Mouse (Mus musculus): Measurements from ENCODE around the gene Smurf2. TPM values are rescaled to one million over a fixed set of nuclear protein-coding genes. Genes with fewer than 3 reads are reported as not detected.

Smurf2 gene
- total RNA-seq, 2 experiments from 2014 or later, result 23.3 to 24.9 TPM

DNA sequence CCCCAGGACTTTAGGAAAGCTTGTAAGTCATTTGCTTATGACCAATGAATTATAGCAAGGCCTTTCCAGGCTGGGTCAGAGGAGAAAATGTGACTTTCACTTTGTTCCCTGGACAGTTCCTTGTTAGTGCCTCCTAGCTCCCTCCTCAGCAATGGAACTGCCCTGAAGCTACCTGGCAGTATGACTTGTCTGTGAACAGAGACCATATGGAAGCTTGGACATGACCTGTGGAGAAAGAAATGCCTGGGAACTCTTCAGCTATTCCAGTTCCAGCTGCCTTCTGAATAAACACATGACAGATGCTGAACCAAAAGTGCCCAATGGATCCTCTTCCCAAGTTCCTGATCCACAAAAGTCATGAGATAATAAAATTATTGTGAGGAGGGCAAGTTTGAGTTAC lies 12.5 kb downstream of the Smurf2 start:
- no peak for ATAC-seq (replicated peaks; ENCODE audit: poor library complexity)

DNA sequence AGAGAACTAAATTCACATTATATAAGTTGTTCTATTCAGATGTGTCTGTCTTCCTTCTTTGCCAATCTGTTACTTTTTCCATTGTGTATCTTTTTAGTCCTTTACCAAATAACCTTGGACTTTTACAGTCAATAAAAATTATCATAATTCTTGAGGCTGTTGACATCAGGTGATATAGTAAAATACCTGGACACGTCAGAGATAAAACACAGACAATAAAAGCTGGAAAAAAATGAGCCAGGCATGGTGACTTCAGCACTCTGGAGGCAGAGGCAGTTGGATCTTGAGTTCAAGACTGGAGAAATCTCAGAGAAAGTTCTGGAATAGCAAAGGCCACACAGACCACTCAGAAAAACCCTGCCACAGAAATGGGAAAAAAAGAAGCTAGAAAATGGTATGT lies 13.3 kb downstream of the Smurf2 start:
- no peak for ATAC-seq (replicated peaks; ENCODE audit: poor library complexity)

DNA sequence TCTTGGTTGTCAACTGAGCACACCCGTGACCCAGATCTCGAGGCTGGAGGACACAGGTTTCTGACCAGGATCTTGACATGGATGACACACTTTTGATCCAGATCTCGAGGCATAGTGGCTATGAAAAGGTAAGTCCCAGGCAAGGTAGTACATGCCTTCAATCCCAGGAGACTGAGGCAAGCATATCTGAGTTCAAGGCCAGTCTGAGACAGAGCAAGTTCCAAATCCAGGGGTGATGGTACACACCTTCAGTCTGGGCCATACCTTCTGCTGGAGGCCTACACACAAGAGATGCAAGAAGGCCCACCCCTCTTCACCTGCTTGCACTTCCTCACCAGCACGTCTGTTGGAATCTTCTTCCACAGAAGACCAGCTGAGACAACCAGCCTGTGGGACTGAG lies 14.8 kb downstream of the Smurf2 start:
- ATAC-seq (replicated peaks; ENCODE audit: poor library complexity), result no peak

DNA sequence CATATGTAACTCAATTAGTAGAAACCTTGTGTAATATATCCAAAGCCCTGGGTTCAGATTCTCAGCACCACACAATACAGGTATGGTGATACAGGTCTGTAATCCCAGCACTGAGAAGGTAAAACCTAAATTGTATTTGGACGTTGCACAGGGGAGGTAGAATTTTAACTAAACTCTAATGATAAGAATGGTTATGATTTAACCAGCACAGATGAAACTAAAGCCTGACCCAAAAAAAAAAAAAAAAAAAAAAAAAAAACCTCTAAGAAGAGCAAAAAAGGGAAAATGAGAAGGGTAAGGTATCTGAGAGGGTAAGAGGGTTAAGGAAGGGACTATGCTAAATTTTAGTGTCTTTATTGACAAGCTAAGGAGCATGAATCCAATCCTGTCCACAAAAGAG lies 20.7 kb downstream of the Smurf2 start:
- ATAC-seq (replicated peaks; ENCODE audit: poor library complexity), result no peak

DNA sequence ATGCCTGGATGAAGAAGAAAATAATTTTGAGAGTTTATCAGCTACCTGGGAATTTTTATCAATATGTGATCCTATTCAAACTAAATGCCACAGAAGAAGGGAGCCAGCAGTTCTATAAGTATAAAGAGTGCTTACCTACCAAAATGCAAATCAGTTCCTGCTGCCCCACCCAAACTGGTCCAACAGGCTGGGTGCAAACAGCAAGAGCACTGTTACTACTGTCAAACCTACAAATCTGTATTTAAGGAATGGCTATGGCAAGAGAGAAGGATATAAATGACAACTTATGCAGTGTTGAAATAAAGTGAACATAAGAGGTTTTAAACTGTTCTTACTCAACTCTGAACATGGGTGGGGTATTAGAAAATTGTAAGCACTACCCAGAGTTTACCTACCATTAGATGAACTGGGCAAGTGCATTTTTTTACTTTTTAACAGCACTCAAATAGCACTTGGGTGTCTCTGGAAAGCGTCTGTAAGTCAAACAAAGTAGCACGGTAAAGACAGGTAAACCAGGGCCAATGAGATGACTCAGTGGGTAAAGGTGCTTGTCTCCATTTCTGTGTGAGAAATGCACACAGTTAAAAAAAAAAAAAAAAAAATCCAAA lies 23.9 kb downstream of the Smurf2 start:
- no peak for ATAC-seq (replicated peaks; ENCODE audit: poor library complexity)

DNA sequence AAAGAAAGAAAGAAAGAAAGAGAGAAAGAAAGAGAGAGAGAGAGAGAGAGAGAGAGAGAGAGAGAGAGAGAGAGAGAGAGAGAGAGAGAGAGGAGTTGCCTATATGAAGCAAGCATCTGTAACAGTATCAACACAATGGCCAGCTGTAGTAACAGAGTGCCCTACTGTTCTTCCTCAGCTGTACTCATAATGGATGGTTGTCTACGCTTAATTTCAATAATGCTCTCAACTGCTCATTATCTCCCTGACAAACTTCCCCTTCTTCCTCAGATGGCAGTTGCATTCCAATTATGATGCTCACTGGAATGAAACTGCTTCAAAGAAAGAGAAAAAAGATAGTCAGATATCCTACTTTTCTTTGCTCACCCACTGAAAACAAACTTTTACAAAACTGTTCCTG lies 36.9 kb downstream of the Smurf2 start:
- ATAC-seq (replicated peaks; ENCODE audit: poor library complexity), result no peak

DNA sequence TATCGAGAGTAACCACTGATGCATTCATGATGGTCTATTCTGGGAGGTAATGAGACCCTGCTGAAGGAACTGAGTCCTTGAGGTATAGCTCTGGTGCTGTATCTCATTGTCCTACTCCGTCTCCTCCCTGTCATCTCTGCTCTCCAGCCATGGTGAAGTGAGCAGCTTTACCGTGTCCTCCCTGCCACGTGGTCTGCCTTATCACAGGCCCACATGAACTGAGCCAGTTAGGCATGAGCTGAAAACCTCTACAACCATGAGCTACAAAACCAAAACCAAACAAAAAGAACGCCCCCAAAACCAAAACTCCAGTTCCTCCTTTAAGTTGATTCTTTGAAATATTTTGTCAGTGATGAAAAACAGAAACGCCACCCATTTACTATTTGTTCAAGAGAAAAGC lies 47.9 kb downstream of the Smurf2 start:
- peak; percentile 52; the same call in 1 of the 2 replicates for ATAC-seq (replicated peaks; ENCODE audit: poor library complexity)

DNA sequence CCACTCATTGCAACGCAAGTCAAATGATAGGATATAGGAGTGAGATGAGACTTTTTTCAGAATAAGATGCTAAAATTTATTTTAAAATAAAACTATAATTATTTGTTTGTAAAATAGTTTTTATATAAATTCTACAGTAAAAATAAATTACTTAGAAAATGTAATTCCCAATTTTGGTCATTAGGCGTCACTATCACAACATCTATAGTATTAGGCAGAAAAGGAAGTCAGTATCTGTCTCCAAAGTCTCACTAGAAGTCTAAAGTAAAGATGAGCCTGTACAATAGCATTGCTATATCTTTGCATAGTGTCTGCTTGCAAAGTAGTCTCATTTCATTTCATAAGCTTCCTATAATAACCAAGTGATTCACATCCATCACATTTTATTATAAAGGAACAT lies 69.1 kb downstream of the Smurf2 start:
- ATAC-seq (replicated peaks; ENCODE audit: poor library complexity), result no peak

DNA sequence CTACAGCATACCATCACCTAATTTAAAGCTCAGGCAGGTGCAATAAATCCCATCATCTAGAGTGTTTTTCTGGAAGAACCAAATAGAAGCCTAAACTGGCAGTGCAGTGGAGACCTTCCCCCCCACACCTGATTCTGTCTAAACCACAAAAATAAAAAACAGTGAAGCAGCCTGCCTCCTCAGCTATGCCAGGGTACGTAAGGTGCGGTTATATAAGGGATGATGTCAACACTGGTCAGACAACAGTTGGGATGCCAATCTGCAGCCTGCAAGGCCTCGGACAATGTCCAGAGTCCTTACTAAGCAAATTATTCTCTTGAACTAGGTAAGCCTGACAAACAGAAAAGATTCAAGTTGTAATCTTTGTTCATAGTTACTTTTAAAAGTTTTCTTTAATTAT lies 78.5 kb downstream of the Smurf2 start:
- ATAC-seq (replicated peaks; ENCODE audit: poor library complexity), result no peak

DNA sequence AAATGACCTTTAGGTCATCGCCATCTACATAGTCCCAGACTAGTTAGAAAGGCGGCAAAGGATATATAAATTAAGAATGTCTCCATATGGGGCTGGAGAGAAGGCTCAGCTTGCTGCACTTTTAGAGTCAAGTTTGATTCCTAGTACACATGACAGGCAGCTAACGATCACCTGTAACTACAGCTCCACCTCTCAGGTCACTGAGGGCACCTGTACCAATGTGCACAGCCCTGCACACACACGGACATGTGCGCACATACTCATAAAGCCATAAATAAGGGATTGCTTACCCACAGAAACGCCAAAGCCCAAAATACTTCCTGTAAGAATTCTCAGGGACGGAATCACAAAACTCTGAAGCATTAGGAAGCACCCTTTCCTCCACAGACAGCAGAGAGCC lies 92.4 kb downstream of the Smurf2 start:
- ATAC-seq (replicated peaks; ENCODE audit: poor library complexity), result no peak

DNA sequence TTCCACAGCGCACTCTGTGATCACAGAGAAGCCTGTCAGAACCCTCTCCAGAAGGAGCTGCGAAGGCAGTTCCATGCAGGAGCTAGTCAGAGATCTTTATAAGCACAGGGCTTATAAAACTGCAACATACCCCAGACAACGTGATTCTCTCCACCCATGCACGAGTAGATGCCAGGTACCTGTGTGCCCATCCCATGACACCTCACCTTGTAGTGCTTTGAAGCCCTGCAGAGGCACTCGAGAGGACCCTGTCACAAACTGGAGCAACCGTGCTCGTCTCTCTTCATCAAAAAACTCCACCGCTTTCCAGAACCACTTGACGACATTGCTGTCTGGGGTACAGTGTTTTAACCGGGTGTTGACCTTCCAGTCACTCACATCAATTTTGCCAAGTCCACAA lies 96.1 kb downstream of the Smurf2 start:
- no peak for ATAC-seq (replicated peaks; ENCODE audit: poor library complexity)

DNA sequence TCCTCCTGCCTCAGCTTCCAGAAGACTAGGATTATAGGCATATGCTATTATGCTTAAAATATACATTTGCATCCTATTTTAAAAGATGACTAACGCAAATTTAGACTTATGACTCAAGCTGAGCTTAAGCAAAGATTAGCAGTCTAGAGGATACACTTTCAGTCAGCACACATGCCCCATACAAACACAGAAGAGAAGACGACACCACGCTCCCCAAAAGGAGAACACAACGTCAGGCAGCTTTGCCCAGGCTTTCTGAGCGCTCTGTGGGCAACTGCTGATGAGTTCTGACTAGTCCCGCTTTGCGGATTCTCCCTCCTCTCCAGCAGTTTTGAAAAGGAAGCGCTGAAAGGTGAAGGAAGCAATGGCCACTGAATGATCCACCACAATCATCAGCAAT lies 96.8 kb downstream of the Smurf2 start:
- ATAC-seq (replicated peaks; ENCODE audit: poor library complexity), result no peak

DNA sequence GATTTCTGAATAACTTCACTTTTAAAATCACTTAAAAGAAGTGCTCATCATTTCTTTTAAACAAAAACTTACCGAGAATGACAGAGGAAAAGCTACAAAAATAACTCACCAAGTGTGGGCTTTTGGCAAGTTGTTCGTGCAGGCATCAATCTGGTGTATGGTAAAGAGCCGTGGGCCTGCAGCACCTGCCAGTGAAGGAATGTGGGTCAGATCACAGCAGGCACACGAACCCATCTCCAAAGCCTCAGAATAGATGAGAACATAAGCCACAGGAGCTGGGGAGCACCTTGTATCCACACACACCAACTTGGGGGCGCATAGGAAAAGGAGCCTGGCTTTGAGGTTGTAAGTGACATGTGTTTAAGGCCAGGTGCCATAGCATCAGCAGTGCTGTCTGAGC lies 97.6 kb downstream of the Smurf2 start:
- ATAC-seq (replicated peaks; ENCODE audit: poor library complexity), result no peak

DNA sequence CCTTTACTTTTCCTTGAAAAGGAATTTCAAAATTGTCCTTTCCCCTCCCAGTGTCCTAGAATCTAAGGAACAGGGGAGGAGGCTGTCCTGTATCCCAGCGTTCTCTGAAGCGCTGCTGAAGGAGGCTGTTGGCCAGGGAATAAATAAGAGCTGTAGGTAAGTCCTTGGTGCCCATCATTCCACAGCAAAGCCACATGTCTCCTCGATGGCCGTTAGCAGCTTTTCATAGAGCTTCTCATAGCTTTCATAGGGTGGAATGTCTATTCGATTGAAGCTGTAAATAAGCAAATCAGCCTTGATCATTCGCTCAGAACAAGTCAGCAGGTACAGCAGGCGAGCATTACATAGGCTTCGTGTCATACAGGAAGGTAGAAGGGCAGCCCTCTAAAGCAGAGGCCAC lies 98.0 kb downstream of the Smurf2 start:
- no peak for ATAC-seq (replicated peaks; ENCODE audit: poor library complexity)

DNA sequence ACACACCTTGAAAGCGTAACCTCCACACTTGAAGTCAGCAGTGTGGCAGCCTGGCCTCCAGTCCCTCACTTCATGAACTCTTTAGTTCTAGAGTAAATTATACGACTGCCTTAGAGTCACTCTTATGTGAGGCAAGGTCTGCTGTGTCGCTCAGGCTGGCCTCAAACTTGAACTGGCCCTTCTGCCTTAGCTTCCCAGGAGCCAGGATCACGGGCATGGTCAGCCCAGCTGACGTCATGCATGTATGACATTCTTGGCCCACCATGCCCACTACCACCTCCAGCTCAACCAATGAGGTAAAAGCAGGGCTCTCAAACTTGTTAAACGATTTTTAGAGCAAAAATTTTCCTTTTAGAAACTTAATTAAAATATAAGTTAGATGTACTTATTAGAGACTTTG lies 99.1 kb downstream of the Smurf2 start:
- ATAC-seq (replicated peaks; ENCODE audit: poor library complexity), result no peak

DNA sequence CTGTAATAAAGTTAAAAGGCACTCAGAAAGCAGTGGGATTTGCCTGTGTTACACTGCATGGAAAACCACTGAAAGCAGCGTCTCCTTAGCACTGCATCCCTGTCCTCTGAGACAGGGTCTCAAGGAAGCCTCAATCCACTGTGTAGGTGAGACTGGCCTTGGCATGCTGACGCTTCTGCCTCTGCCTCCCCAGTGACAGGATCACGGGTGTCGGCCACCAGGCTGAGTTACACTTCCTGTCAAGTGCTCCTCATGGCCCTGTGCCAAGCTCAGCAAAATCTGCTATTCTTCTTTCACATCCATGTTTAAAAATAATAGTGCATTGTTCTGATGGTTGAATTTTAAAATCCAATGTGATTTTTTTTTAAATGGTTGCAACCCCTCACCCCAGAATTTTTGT lies 99.5 kb downstream of the Smurf2 start:
- 0 out of 2 replicates have a peak, but pooled peaks have one; percentile 24 for ATAC-seq (replicated peaks; ENCODE audit: poor library complexity)

DNA sequence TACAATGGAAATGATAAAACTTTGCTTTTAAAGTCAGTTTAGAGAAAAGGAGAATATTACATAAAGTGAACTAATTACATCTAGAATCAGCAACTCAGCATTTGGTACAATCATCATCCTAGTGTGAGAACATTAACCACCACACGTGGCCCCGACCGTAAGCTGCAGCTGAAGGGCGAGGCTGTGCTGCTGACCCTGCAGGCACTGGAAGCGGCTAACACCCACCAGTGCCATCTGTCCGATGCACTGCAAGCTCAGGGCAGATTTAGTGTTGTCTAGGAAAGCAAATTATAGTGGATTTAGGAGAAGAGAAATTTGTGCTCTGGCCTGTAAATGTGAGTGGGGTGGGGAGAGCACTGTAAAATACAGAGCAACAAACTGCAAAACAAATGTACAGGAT lies 100.3 kb downstream of the Smurf2 start:
- ATAC-seq (replicated peaks; ENCODE audit: poor library complexity), result no peak

DNA sequence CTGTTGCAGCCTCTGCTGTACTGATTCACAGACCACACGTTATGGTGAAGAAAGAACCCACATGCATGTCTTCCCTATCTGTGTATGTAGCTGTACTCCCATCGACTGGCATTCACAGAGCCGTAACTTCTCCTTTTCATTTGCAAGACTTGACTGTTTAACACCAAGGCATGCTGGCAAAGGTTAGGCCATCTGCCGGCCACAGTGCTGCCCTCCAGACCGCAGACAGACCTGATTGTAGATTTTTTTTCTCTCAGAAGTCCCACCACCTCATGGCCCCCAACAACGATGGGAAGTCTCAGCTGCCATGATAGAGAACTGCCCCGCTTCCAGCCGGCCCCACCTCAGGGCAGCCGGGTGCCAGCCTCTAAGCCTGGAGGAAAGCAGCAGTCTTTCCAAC lies 100.9 kb downstream of the Smurf2 start:
- peak; percentile 91 for ATAC-seq (replicated peaks; ENCODE audit: poor library complexity)

DNA sequence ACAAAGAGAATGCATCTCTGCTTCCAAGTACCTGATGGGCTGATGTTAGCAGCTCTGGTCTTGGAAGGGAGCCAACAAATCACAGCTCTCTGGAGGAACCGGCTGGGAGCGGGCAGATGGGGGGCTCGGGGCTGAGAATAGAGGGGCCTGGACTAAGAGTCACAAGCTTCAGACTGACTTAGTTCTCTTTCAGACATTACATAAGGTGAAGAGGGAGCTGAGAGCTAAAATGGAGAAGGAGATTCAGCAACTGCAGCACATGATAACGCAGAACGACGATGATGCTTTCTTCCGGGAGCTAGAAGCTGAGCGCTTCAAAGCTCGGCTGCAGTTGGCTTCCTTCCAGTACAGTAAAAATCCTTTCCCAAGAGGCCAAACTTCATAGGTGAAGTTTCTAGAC lies 102.2 kb downstream of the Smurf2 start:
- no peak for ATAC-seq (replicated peaks; ENCODE audit: poor library complexity)

DNA sequence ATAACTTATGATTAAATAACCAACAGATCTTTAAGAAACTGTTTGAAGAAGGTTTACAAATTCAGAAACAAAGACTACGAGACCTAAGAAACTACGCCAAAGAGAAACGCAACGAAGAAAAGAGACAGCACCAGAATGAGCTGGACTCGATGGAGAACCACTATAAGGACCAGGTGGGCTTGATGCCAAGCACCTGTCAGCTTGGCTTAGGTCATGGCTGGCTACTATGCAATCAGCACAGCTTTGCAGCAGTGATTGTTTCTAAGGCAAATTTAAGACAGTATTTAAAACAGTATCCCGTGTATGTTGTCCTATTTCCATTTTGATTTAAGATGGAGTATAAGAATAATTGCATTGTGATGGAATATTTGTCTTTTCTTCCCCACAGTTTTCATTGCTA lies 102.7 kb downstream of the Smurf2 start:
- ATAC-seq (replicated peaks; ENCODE audit: poor library complexity), result no peak

DNA sequence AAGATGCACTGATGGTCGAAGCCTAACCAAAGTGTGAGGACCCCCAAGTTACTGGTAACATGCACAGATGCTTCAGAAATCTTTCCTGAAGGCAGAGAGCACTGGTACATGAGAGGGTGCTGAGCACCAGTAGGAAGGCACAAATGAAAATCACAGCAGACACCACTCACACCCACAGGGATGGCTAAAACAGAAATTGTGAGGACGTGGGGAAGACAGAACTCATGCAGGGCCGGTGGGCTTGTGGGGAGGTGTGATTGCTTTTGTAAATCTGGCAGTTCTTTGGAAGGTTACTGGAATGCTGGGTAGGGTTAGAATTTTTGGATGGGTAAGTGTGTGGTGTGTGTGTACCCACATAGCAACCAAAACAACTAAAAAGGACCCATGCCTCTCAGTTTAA lies 103.4 kb downstream of the Smurf2 start:
- no peak for ATAC-seq (replicated peaks; ENCODE audit: poor library complexity)

DNA sequence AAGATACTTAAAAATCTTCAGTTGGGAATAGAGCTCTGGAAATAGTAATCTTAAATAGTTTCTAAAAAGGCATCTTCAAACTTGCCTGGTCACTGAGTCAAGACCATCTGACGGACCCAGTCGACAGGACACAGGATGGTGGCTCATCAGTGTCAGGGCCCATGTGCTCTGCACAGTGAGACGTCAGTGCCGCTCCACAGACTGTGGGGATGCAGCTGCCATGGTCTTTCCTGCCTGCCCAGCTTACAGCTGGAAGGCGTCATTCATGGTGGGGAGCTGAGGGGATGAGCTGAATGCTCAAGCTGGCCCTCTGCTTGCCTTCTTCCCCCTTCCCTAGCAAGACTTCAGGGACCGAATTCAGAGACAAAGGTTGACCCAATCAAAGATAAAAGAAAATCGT lies 104.2 kb downstream of the Smurf2 start:
- no peak for ATAC-seq (replicated peaks; ENCODE audit: poor library complexity)

DNA sequence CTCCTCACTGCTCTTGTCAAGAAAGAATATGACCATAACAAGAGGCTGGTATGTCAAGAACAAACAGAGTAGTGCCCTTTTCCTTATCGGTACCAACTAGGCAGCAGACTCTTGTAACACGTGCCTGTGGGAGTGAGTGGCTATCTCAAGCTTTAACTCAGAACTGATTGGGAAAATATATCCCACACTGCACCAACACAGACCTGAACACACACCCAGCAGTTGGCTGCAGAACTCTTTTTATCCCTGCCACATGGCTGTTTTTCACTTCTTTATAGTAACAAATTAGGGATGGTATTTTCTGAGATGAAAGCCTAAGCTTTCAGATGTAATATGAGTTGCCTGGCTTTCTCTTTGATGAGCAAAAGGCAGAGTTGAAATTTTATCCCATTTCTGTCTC lies 104.8 kb downstream of the Smurf2 start:
- ATAC-seq (replicated peaks; ENCODE audit: poor library complexity), result no peak

DNA sequence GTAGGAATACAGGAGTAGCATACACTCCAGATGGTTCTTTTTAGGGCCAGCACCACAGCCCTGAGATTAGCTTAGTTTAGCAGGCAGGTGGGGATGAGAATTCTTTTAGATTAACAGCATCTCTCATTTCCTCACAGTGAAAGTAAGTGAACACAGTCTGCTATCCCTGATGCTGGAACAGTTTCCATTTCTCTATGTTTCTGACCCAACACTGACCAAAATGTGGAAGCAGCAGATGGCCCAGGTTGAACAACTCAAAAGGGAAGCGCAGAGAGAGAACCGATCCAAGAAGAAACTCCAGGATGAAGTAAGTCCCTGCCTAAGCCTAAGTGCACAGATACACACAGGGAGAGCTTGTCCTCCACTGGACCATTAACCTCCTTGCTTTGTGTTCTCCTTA lies 105.2 kb downstream of the Smurf2 start:
- ATAC-seq (replicated peaks; ENCODE audit: poor library complexity), result no peak
